ENCODE assay signal across 10 mouse cellular contexts in the genomic region with DNA sequence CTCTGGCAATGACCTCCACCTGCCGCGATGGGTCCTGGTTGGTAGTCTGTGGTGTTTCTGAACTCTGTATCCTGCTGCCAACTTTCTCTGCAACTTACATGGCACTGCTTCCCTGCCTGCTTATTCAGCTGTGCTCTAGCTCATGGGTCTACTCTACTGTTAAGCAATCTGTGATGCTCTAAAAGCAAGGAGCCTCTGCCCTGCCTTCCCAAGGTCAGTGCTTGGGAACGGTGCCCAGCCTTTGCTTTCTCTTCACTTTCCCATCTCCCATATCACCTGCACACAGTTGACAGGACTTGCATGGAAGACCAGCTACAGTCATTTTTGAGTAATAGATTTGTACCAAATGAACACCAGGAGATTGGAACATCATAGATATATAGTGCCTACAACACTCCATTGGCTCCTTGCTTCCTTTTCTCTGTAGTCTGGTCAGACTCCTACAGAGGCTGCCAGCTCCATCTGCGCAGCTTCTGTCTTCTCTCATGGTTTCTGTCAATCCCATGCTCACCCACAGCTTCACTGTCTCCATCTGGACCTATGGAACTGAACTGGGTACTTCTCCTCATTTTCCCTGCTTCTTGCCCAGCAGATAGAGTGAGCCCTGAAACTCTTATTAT.
DNase-seq lines count a peak whose midpoint lies in the region; ATAC-seq and TF ChIP-seq lines count a peak whose summit lies in the region.
"Had no signal": no experiment of that assay in that cellular context is flagged by ENCODE, and none has a peak within 500 bp of the region (broad histone marks: within the 10 kb centered on the region; RNA-seq: fewer than 3 reads in every experiment).

No protein-coding gene starts in this region.

- TF ChIP-seq CTCF in cerebellum, adult 2 months (IDR thresholded peaks at IDR 0.05; ENCODE audit: borderline replicate concordance, insufficient read depth, low read depth, low read length), result no peak
- TF ChIP-seq CTCF in heart, adult 2 months (IDR thresholded peaks at IDR 0.05), result no peak

- no peak overlapping the region for H3K27ac ChIP-seq in cerebellum, adult 2 months (ENCODE audit: insufficient read depth, low read length)
- H3K27ac ChIP-seq in heart, adult 2 months, result no peak overlapping the region
- H3K27ac ChIP-seq in midbrain, embryonic 11.5 days (ENCODE audit: low read depth, low read length), result no peak overlapping the region
- H3K27ac ChIP-seq: midbrain, embryonic 13.5 days had no signal

- no peaks in the 10 kb centered on the region for H3K36me3 ChIP-seq in heart, adult 2 months (ENCODE audit: control insufficient read depth, insufficient read depth, low read length)
- no peaks in the 10 kb centered on the region for H3K36me3 ChIP-seq in midbrain, embryonic 11.5 days (ENCODE audit: control insufficient read depth, insufficient read depth, low read length)
- H3K36me3 ChIP-seq: midbrain, embryonic 13.5 days had no signal

- H3K4me3 ChIP-seq in cerebellum, adult 2 months (replicated peaks; ENCODE audit: insufficient read depth, low read depth, low read length), result no peak overlapping the region
- no peak overlapping the region for H3K4me3 ChIP-seq in heart, adult 2 months
- H3K4me3 ChIP-seq in midbrain, embryonic 11.5 days (ENCODE audit: low read depth, low read length), result no peak overlapping the region
- H3K4me3 ChIP-seq: midbrain, embryonic 13.5 days had no signal

- intact Hi-C loops in heart, adult 2 months (cut with DNase I), result no loop called here

- peaks cover 15% of the 10 kb centered on the region for H3K4me1 ChIP-seq in cerebellum, adult 2 months (ENCODE audit: control insufficient read depth, insufficient read depth, low read length)
- no peaks in the 10 kb centered on the region for H3K4me1 ChIP-seq in heart, adult 2 months (ENCODE audit: control insufficient read depth, insufficient read depth, low read length)
- H3K4me1 ChIP-seq in midbrain, embryonic 11.5 days (ENCODE audit: control insufficient read depth, insufficient read depth, low read length), result no peaks in the 10 kb centered on the region
- H3K4me1 ChIP-seq: midbrain, embryonic 13.5 days had no signal

- TF ChIP-seq EP300 in heart, adult 2 months (IDR thresholded peaks at IDR 0.05; ENCODE audit: insufficient read depth, low read depth, low read length), result no peak

- WGBS in cerebellum, adult 2 months, result 30% methylated on average over 4 of the region's 4 CpGs
- WGBS in heart, adult 2 months, result 86% methylated on average over 4 of the region's 4 CpGs
- 98% methylated on average over 4 of the region's 4 CpGs for WGBS in midbrain, embryonic 11.5 days

- no peak overlapping the region for H3K4me2 ChIP-seq in midbrain, embryonic 11.5 days
- H3K4me2 ChIP-seq: midbrain, embryonic 13.5 days had no signal

- H3K9me3 ChIP-seq in midbrain, embryonic 11.5 days (ENCODE audit: control insufficient read depth, low read length), result no peaks in the 10 kb centered on the region
- H3K9me3 ChIP-seq: midbrain, embryonic 13.5 days had no signal

- TF ChIP-seq POLR2A in cerebellum, adult 2 months (IDR thresholded peaks at IDR 0.05; ENCODE audit: borderline replicate concordance, insufficient read depth, low read length), result no peak
- no peak for TF ChIP-seq POLR2A in heart, adult 2 months (IDR thresholded peaks at IDR 0.05; ENCODE audit: insufficient read depth, low read depth, low read length)

- ATAC-seq in midbrain, embryonic 11.5 days (ENCODE audit: low FRiP score), result no peak
- ATAC-seq: midbrain, embryonic 13.5 days had no signal

- DNase-seq in adrenal gland, postnatal 25 days, result peak; percentile 2
- no peak for DNase-seq in adrenal gland, postnatal 10 days
- DNase-seq in cerebellum, adult 2 months, result peak; percentile 45 to 60
- DNase-seq in layer of hippocampus, adult 9-10 months (ENCODE audit: low spot score), result peak; percentile 51
- DNase-seq in right cerebral cortex, adult 2 months (ENCODE audit: low spot score in 2 of 2), result peak; percentile 42 to 45
- DNase-seq in heart, adult 2 months, result no peak
- no peak for DNase-seq in midbrain, embryonic 11.5 days (ENCODE audit: low spot score, missing footprints)
- DNase-seq in kidney, adult 11 months, result no peak
- DNase-seq: kidney, postnatal 25 days had no signal

- H3K9ac ChIP-seq in heart, adult 2 months (ENCODE audit: low read depth, low read length), result no peak overlapping the region
- H3K9ac ChIP-seq in midbrain, embryonic 11.5 days (ENCODE audit: low read length), result no peak overlapping the region
- H3K9ac ChIP-seq: midbrain, embryonic 13.5 days had no signal

- no peaks in the 10 kb centered on the region for H3K79me2 ChIP-seq in heart, adult 2 months (replicated peaks; ENCODE audit: control insufficient read depth, insufficient read depth, low read length)

- no peaks in the 10 kb centered on the region for H3K27me3 ChIP-seq in cerebellum, adult 2 months (ENCODE audit: control insufficient read depth, insufficient read depth, low read length)
- H3K27me3 ChIP-seq in heart, adult 2 months (ENCODE audit: control insufficient read depth, insufficient read depth, low read length), result no peaks in the 10 kb centered on the region
- no peaks in the 10 kb centered on the region for H3K27me3 ChIP-seq in midbrain, embryonic 11.5 days (ENCODE audit: control insufficient read depth, insufficient read depth, low read length)
- H3K27me3 ChIP-seq: midbrain, embryonic 13.5 days had no signal

Comparison
In these comparisons a context has a peak if more than half of its experiments do, and no peak if none do; other contexts are left out.
1. DNase-seq: peak in adrenal gland, postnatal 25 days (single experiment), cerebellum, adult 2 months (2 of 2), layer of hippocampus, adult 9-10 months (single experiment) and right cerebral cortex, adult 2 months (2 of 2); none in adrenal gland, postnatal 10 days (single experiment), heart, adult 2 months (0 of 2), midbrain, embryonic 11.5 days (single experiment) and kidney, adult 11 months (single experiment).